Mouse (Mus musculus) frontal cortex, postnatal 14 days (tissue): ENCODE data around the gene Evi5l.
"Not testable (repeated sequence)": the region's sequence is repeated elsewhere in the genome, so short reads cannot be mapped to it uniquely, and the experiment has no call there.

Experiments
- DNase-seq, 2 experiments: peaks; one replicate each; pipeline ENCODE4 v3.0.0; 2022; ENCODE audit warnings: low spot score in 2 of 2

Gene Evi5l

GRCm38 (mm10) chr8:4238434-4239192 is 72.2 kb downstream of the Evi5l start, which contains the start of the genes Map2k7 and Gm49320:
Gene Map2k7 (plus strand): TSS chr8:4238740.
Gene Gm49320 (plus strand): TSS chr8:4238865.
- peak; percentile 100 for DNase-seq

DNA sequence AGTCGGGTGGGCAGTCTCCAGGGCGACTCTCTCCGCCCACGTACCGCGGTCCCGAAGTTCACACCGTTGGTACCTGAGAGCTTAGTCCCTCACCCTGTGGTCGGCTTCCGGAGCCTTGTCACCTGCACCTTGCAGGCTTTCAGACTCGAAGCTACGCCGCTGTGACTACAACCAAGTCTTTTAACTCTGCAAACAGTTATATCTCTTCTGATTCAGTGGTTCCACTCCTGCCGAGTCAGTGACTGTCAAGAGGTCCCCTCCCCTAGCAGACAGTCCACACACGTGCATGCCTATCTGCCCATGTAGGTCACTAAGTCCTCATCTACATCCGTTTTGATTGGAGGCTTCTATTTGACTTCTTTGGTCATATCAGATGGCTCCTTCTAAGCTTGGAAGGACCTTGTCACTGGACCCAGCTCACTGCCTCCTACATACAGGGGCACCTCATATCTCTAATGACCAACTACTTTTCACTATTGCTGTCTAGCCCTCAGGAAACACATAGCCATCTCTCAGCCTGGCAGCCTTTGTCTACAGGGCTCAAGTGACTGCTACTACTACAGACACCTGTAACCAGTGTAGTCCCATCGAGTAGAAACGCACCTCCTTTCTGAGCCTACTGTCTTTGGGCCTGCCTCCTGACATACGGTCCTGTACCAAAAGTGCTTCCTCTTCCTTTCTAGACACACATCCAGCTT is 73.0 kb downstream of the Evi5l start:
- DNase-seq, result no peak

DNA sequence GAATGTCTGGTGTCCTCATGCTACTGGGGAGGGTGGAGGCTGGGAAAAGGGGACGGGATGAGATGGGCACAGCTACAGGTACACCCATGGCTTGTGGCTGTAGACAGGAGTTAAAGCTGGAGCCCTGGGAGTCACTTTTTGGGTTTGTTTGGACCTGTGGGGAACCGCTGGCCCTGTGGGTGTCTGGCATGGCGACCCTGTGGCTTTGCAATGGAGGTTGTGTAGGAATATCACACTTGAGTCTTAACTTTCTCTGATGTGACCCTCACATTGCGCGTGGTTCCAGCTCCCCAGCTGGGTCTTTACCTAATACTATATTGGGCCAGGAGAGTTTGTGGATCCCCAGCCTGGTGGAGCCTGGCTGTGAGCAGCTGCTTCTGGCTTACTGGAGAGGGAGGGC is 78.7 kb downstream of the Evi5l start:
- no peak for DNase-seq

GRCm38 (mm10) chr8:4245737-4246136 is 79.4 kb downstream of the Evi5l start:
- DNase-seq, result peak in 1 of 2 experiments; percentile 5

GRCm38 (mm10) chr8:4247241-4247640 is 80.9 kb downstream of the Evi5l start:
- DNase-seq, result peak in 1 of 2 experiments; percentile 3

- DNase-seq, result peak in 1 of 2 experiments; percentile 12
These were observed 81.7 kb downstream of the Evi5l start, which contains the start of gene Tgfbr3l for GRCm38 (mm10) chr8:4247951-4248540. Gene Tgfbr3l (plus strand): TSS chr8:4248214.

DNA sequence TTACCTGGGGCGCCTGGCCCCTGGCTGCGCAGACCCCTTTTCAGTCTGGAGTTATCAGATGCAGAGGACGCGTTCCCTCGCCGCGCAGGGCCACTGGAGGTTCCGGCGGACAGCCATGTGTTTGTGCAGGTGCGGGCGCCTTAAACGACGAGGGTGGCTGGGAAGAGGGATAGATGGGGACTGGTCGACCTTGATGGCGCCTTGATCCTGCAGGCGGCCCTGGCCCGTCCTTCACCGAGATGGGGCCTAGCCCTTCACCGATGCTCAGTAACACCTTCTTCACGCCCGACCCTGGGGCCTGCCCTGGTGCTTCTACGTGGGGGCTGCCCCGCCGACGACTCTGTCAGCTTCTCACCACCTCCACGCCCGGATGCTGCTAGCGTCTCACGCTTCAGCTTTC is 82.8 kb downstream of the Evi5l start:
- DNase-seq, result no peak

- peak; percentile 77 to 83 for DNase-seq
These were observed 84.1 kb downstream of the Evi5l start for GRCm38 (mm10) chr8:4250306-4250970.

GRCm38 (mm10) chr8:4252116-4252760 is 85.9 kb downstream of the Evi5l start:
- no peak for DNase-seq

DNA sequence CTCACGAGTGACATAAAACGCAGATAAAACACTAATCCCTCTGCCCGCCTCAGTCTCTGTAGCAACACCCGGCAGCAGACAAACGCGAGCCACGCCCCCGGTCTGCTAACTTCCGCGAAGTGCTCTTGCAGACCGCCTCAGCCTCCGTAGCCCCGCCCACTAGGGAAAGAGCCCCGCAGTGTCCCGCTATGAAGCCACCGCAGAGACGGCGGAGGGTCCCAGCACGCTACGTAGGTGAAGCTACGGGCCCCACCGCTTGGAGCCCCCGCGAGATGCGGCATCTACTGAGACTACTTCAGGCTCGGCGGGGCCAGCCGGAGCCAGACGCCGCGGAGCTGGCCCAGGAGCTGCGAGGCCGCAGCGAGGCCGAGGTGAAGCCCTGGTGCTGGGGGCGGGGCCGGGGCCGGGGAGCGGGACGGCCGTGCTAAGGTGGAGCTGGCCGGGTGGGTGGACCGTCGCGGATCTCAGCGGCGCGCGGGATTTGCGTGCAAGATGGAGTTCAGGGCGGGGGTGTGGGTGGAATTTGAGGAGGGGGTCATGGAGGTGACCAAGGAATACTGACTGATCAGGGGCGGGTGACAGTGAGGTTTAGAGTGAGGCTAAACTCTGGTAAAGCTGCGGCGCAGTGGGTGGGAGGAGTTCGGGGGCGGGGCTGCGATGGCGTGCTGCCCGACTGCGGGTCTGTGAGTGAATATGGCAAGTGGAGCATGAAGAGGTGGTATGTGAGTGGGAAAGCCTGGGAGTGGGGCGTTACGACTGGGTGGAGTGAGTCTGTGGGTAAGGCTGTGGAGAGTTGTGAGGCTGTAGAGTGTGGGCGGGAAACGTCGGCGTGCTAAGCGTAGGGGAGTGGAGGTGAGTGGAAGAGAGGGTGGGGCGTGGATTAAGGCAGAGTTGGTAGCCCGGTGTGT is 86.8 kb downstream of the Evi5l start, which contains the start of gene Snapc2:
Gene Snapc2, plus strand, starts transcription at position 147 of the 908 bp plus-strand sequence.
- DNase-seq, result peak; percentile 89 to 93

DNA sequence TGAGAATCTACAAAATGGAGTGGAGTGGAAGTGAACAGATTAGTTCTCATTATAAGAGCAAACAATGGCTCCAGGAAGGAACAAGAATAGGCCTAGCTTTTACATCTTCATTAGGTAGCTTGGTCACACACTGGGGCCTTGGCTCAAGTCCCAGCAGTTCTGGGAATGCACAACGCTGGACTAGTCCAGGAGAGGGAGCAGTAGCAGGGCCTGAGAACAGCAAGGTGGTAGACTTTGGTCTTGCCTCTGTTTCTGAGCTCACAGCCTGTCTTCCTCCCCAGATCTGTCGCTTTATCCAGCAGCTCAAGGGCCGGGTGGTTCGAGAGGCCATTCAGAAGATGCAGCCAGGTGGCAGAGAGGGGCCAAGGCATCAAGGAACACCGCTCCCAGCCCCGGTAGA is 87.6 kb downstream of the Evi5l start:
- peak in 1 of 2 experiments; percentile 49 for DNase-seq

DNA sequence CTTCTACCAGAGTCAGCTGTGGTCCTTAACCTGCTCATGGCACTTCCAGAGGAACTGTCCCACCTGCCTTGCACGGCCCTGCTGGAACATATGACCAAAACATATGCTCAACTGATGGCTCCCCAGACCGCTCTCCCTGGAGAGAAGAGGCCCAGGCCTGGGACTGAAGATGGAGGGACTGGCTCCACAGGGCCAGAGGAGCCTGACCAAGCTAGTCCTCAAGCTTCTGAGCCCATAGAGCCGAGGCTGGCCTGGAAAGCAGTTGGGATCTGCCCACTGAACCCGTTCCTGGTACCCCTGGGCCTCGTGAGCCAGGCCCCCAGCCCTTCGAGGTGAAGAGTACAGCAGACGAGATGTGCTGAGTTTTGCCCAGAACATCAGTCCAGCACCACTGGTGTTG is 89.1 kb downstream of the Evi5l start:
- not testable (repeated sequence) for DNase-seq

GRCm38 (mm10) chr8:4256911-4257310 is 90.5 kb downstream of the Evi5l start:
- peak; percentile 73 to 82 for DNase-seq

- no peak for DNase-seq
These were observed 91.0 kb downstream of the Evi5l start for GRCm38 (mm10) chr8:4257350-4257749.

GRCm38 (mm10) chr8:4258233-4258632 is 91.9 kb downstream of the Evi5l start:
- DNase-seq, result peak; percentile 80 to 85

- DNase-seq, result peak in 1 of 2 experiments; percentile 49
These were observed 92.3 kb downstream of the Evi5l start for GRCm38 (mm10) chr8:4258678-4259077.

DNA sequence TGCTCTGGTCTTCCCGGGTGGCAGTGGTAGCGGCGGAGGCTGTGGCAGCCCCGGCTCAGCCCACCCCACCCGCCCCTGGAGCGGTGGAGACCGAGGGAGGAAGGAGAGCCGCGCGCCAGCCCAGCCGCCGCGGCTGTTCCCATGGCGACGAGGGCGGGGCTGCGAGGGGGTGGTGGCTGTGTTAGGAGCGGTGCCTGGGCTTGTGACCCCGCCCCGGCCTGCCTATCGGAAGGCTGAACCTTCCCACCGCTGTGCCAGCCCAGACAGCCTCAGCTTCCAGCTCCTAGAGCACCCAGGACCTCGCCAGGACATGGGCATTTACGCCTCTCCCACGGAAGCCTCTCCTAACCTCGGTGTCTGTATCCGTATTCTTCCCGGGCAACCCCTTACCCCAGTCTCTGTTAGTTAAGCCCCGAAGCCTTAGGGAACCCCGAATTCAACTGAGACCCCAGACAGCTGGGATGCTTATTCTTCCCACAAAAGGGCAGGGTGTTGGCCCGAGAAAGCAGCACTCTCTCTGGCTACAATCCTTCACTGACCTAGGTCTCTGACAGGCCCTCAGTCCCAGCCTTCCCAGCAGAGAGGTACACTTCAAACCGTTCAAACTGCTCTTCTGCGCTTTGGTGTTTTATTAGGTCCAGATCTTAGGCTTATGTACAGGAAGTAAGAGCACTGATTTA is 92.9 kb downstream of the Evi5l start, which contains the start of gene Ctxn1:
Gene Ctxn1, minus strand, starts transcription at position 150 of the 680 bp plus-strand sequence.
- DNase-seq, result peak; percentile 86 to 91

- DNase-seq, result no peak
These were observed 93.4 kb downstream of the Evi5l start for GRCm38 (mm10) chr8:4259805-4260170.
